Comparison of ENCODE assay signal across 8 mouse cellular contexts in genomic region chr15:8279929-8280610, GRCm38 (mm10).
DNase-seq lines count a peak whose midpoint lies in the region; ATAC-seq and TF ChIP-seq lines count a peak whose summit lies in the region.

No protein-coding gene starts in this region.

- TF ChIP-seq POLR2A in small intestine, adult 2 months (IDR thresholded peaks at IDR 0.05; ENCODE audit: low read depth, low read length) = no peak

- H3K36me3 ChIP-seq in embryonic facial prominence, embryonic 12.5 days = no peaks in the 10 kb centered on the region
- H3K36me3 ChIP-seq in heart, embryonic 14.5 days (ENCODE audit: control insufficient read depth, insufficient read depth, low read length) = no peaks in the 10 kb centered on the region
- no peaks in the 10 kb centered on the region for H3K36me3 ChIP-seq in kidney, postnatal 0 days (ENCODE audit: insufficient read depth, low read length)
- H3K36me3 ChIP-seq in small intestine, adult 2 months (ENCODE audit: control insufficient read depth, insufficient read depth, low read length) = no peaks in the 10 kb centered on the region

- H3K4me3 ChIP-seq in embryonic facial prominence, embryonic 12.5 days = peak overlapping the region; percentile 37
- H3K4me3 ChIP-seq in heart, embryonic 14.5 days (ENCODE audit: control insufficient read depth in 1 of 2, insufficient read depth in 1 of 2, low read depth in 1 of 2, low read length in 2 of 2) = peak overlapping the region; percentile 49 to 57
- H3K4me3 ChIP-seq in kidney, postnatal 0 days (replicated peaks; ENCODE audit: low read depth, low read length) = peak overlapping the region; percentile 38
- H3K4me3 ChIP-seq in small intestine, adult 2 months (ENCODE audit: low read depth, low read length) = peak overlapping the region; percentile 60

- no peaks in the 10 kb centered on the region for H3K27me3 ChIP-seq in embryonic facial prominence, embryonic 12.5 days
- H3K27me3 ChIP-seq in heart, embryonic 14.5 days (ENCODE audit: control insufficient read depth, insufficient read depth, low read length) = no peaks in the 10 kb centered on the region
- H3K27me3 ChIP-seq in kidney, postnatal 0 days (ENCODE audit: insufficient read depth, low read length) = no peaks in the 10 kb centered on the region
- no peaks in the 10 kb centered on the region for H3K27me3 ChIP-seq in small intestine, adult 2 months (ENCODE audit: control insufficient read depth, insufficient read depth, low read length)

- H3K4me2 ChIP-seq in embryonic facial prominence, embryonic 12.5 days (replicated peaks) = peak overlapping the region; percentile 52
- H3K4me2 ChIP-seq in heart, embryonic 14.5 days (ENCODE audit: low read length) = peak overlapping the region; percentile 77
- H3K4me2 ChIP-seq in kidney, postnatal 0 days (ENCODE audit: low read length) = peak overlapping the region; percentile 59

- no peaks in the 10 kb centered on the region for H3K9me3 ChIP-seq in embryonic facial prominence, embryonic 12.5 days
- no peaks in the 10 kb centered on the region for H3K9me3 ChIP-seq in heart, embryonic 14.5 days (ENCODE audit: control insufficient read depth, low read length)
- no peaks in the 10 kb centered on the region for H3K9me3 ChIP-seq in kidney, postnatal 0 days (replicated peaks; ENCODE audit: low read length)

- H3K4me1 ChIP-seq in embryonic facial prominence, embryonic 12.5 days = no peaks in the 10 kb centered on the region
- peaks cover 0 to 5% of the 10 kb centered on the region in 2 experiments; a peak in 3 of 4 replicates for H3K4me1 ChIP-seq in heart, embryonic 14.5 days (ENCODE audit: control insufficient read depth in 2 of 2, insufficient read depth in 2 of 2, low read length in 2 of 2)
- H3K4me1 ChIP-seq in kidney, postnatal 0 days (replicated peaks; ENCODE audit: insufficient read depth, low read length) = no peaks in the 10 kb centered on the region
- H3K4me1 ChIP-seq in small intestine, adult 2 months (ENCODE audit: control insufficient read depth, insufficient read depth, insufficient read length, low read length) = no peaks in the 10 kb centered on the region; the same call in 1 of the 2 replicates

- no peak overlapping the region for H3K9ac ChIP-seq in embryonic facial prominence, embryonic 12.5 days
- H3K9ac ChIP-seq in heart, embryonic 14.5 days (ENCODE audit: low read length) = peak overlapping the region; percentile 62
- H3K9ac ChIP-seq in kidney, postnatal 0 days (ENCODE audit: low read depth, low read length) = no peak overlapping the region

- no peak overlapping the region for H3K27ac ChIP-seq in embryonic facial prominence, embryonic 12.5 days
- H3K27ac ChIP-seq in heart, embryonic 14.5 days (replicated peaks in 1 of 2; ENCODE audit: control insufficient read depth in 1 of 2, insufficient read depth in 1 of 2, low read depth in 2 of 2, low read length in 2 of 2) = peak overlapping the region; percentile 27 to 55; a peak in 3 of 4 replicates
- H3K27ac ChIP-seq in kidney, postnatal 0 days = no peak overlapping the region
- H3K27ac ChIP-seq in small intestine, adult 2 months (ENCODE audit: insufficient read depth, low read depth, low read length) = no peak overlapping the region

- WGBS in embryonic facial prominence, embryonic 12.5 days = 61% methylated on average over 20 of the region's 20 CpGs
- WGBS in heart, embryonic 14.5 days = 32% methylated on average over 17 of the region's 20 CpGs
- WGBS in kidney, postnatal 0 days = 35% methylated on average over 19 of the region's 20 CpGs
- WGBS in small intestine, adult 2 months = 26% methylated on average over 20 of the region's 20 CpGs

- no peak for ATAC-seq in embryonic facial prominence, embryonic 12.5 days (ENCODE audit: insufficient number of reproducible peaks, insufficient read depth, low FRiP score, low TSS enrichment)
- ATAC-seq in heart, embryonic 14.5 days (ENCODE audit: insufficient number of reproducible peaks, insufficient read depth, low FRiP score, low read depth) = peak; percentile 85
- ATAC-seq in kidney, postnatal 0 days (replicated peaks; ENCODE audit: low FRiP score, low read depth) = peak; percentile 89
- no peak for ATAC-seq in activated CD4-positive, CD25-positive, alpha-beta regulatory T cell, adult 4 months

- DNase-seq in 3134 (ENCODE audit: extremely low read depth, insufficient read length, low spot score) = peak; percentile 85
- DNase-seq in MN1 (ENCODE audit: low spot score) = peak; percentile 83
- peak; percentile 41 for DNase-seq in kidney, postnatal 0 days (ENCODE audit: low spot score)
- peak; percentile 52 for DNase-seq in lung, postnatal 36 days

- TF ChIP-seq CTCF in kidney, postnatal 0 days (IDR thresholded peaks at IDR 0.05; ENCODE audit: low read depth) = no peak
- TF ChIP-seq CTCF in small intestine, adult 2 months (IDR thresholded peaks at IDR 0.05; ENCODE audit: extremely low read depth, insufficient read length, insufficient replicate concordance, low read depth, low read length) = no peak

Comparison
In these comparisons a context has a peak if more than half of its experiments do, and no peak if none do; other contexts are left out.
1. ATAC-seq: peak in heart, embryonic 14.5 days (single experiment) and kidney, postnatal 0 days (single experiment); none in embryonic facial prominence, embryonic 12.5 days (single experiment) and activated CD4-positive, CD25-positive, alpha-beta regulatory T cell, adult 4 months (single experiment).
2. H3K27ac ChIP-seq: peak in heart, embryonic 14.5 days (2 of 2); none in embryonic facial prominence, embryonic 12.5 days (single experiment), kidney, postnatal 0 days (single experiment) and small intestine, adult 2 months (single experiment).
3. Peak in every context shown above with its lines, with median percentiles within 50 percentile points of each other: DNase-seq, H3K4me2 ChIP-seq and H3K4me3 ChIP-seq.